Mouse (Mus musculus) spleen, adult 2 months (tissue): ENCODE results near the gene Atrip. TPM values are rescaled to one million over a fixed set of nuclear protein-coding genes. Genes with fewer than 3 reads are reported as not detected.

Source experiments
- DNase-seq, 2 experiments: peaks; one replicate each; pipeline versions ENCODE4 v3.0.0 to v3.0.0-alpha.2; 2012 to 2021; ENCODE audit warnings: low spot score in 2 of 2, low read depth in 1 of 2
- H3K27ac ChIP-seq: fragments of 200-500 bp; 2 replicates; pipeline ENCODE4 v1.5.1; 2012; ENCODE audit warnings: low read length, inconsistent platforms; ENCODE audit not compliant: insufficient read depth
- H3K27me3 ChIP-seq: fragments of 200-500 bp; 2 replicates; pipeline ENCODE4 v1.6.1; 2012; ENCODE audit warnings: mild to moderate bottlenecking, moderate library complexity, low read length, inconsistent platforms; ENCODE audit not compliant: control insufficient read depth, insufficient read depth
- H3K36me3 ChIP-seq: fragments of 200-500 bp; 2 replicates; pipeline ENCODE4 v1.6.1; 2012; ENCODE audit warnings: mild to moderate bottlenecking, low read length, inconsistent platforms; ENCODE audit not compliant: control insufficient read depth, insufficient read depth
- H3K4me1 ChIP-seq: fragments of 200-500 bp; 2 replicates; pipeline ENCODE4 v1.6.1; 2011; ENCODE audit warnings: inconsistent platforms; ENCODE audit not compliant: control insufficient read depth, insufficient read depth, insufficient read length
- H3K4me3 ChIP-seq: fragments of 200-500 bp; 2 replicates; pipeline ENCODE4 v1.5.1; 2011; ENCODE audit warnings: mild to moderate bottlenecking, inconsistent platforms; ENCODE audit not compliant: insufficient read depth, insufficient read length; ENCODE audit errors: extremely low read depth
- CTCF ChIP-seq: fragments of 200-500 bp; IDR thresholded peaks from 2 replicates; pipeline ENCODE4 v1.5.1; 2011; ENCODE audit warnings: mild to moderate bottlenecking, inconsistent platforms; ENCODE audit not compliant: insufficient read depth, insufficient read length, insufficient replicate concordance; ENCODE audit errors: extremely low read depth
- POLR2A ChIP-seq: fragments of 200-500 bp; IDR thresholded peaks from 2 replicates; pipeline ENCODE4 v1.6.1; 2011; ENCODE audit warnings: low read depth, low read length, inconsistent platforms
- WGBS: fragments of 180-500 bp; shearing (Covaris S2); methylation state at CpG from one replicate; pipeline ENCODE4 v1.1.7; 2018; 5-methylcytosine and 5-hydroxymethylcytosine counted together
- polyA plus RNA-seq: library from polyadenylated mRNA; depleted of rRNA; stranded (reverse); fragments of >200 nt; gene quantifications from 2 replicates; pipeline ENCODE4 v1.2.3, GENCODE M21; 2012

The Atrip gene
- polyA plus RNA-seq, 1 experiment: 16.2 TPM

DNA sequence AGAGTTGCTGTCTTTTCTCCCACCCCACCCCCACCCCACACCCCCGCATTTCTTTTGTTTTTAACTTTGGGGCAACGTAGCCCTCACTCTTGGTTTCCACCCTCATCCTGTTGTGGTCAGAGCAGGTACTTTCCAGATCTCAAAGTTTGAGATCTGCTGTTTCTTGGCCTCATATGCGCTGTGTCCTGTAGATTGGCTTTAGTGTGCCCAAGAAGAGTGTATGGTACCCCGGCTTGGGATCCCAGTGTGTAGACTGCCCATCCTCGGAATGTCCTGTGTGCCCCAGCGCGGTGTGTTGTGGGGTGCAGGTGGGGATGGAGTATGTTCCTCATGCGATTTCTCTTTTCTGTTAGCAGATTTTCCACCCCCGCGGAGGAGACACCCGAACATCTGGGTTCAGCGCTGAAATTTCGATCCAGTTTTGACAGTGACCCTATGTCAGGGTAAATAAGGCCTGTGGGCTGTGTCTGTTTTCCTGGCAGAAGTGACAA is 22.9 kb downstream of the Atrip start:
- Histone ChIP-seq H3K27ac (peak overlapping the region; percentile 99), H3K36me3 (peaks cover 21% of the 10 kb centered on the region), H3K4me1 (peaks cover 18% of the 10 kb centered on the region; the same call in 1 of the 2 replicates), H3K27me3 (no peaks in the 10 kb centered on the region), H3K4me3 (peak overlapping the region; percentile 81)
- DNase-seq: peak; percentile 73 to 88
- 10% methylated on average over 13 of the region's 13 CpGs for WGBS
- TF ChIP-seq CTCF (no peak), POLR2A (peak; percentile 96)

DNA sequence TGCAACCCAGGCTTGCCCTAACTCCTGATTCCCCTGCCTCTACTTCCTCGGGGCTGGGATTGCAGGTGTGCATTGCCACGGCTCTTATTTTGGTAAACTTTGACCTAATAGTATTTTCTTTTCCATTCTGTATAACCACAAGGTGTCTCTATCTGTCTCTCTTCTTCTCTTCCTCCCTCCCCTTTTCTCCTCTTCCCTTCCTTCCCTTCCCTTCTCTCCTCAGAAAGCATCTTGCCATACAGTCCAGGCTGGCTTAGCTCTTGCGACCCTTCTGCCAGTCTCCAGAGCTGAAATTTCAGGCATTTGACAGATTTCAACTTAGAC is 23.3 kb downstream of the Atrip start:
- peak overlapping the region; percentile 64 for H3K4me3 ChIP-seq
- H3K27me3 ChIP-seq: no peaks in the 10 kb centered on the region
- peaks cover 15% of the 10 kb centered on the region; the same call in 1 of the 2 replicates for H3K4me1 ChIP-seq
- peak overlapping the region; percentile 99 for H3K27ac ChIP-seq
- DNase-seq: no peak
- 11% methylated on average over 3 of the region's 3 CpGs for WGBS
- peaks cover 17% of the 10 kb centered on the region for H3K36me3 ChIP-seq
- TF ChIP-seq CTCF: no peak
- no peak for TF ChIP-seq POLR2A

- Histone ChIP-seq H3K36me3 (peaks cover 15% of the 10 kb centered on the region), H3K27me3 (no peaks in the 10 kb centered on the region), H3K4me1 (peaks cover 12% of the 10 kb centered on the region; the same call in 1 of the 2 replicates), H3K4me3 (peak overlapping the region; percentile 64), H3K27ac (peak overlapping the region; percentile 99)
- 45% methylated on average over 9 of the region's 9 CpGs for WGBS
- DNase-seq: no peak
- TF ChIP-seq CTCF (no peak), POLR2A (no peak)
These were observed 23.8 kb downstream of the Atrip start for GRCm38 (mm10) chr9:109049996-109050673.

GRCm38 (mm10) chr9:109049316-109049715 is 24.6 kb downstream of the Atrip start:
- Histone ChIP-seq H3K27me3 (no peaks in the 10 kb centered on the region), H3K4me1 (peaks cover 12% of the 10 kb centered on the region; the same call in 1 of the 2 replicates), H3K27ac (peak overlapping the region; percentile 99), H3K4me3 (0 out of 2 replicates have a peak overlapping the region, but pooled peaks have one; percentile 50), H3K36me3 (peaks cover 13% of the 10 kb centered on the region)
- no peak for TF ChIP-seq POLR2A
- TF ChIP-seq CTCF: no peak
- WGBS: 70% methylated on average over 7 of the region's 7 CpGs
- DNase-seq: no peak

DNA sequence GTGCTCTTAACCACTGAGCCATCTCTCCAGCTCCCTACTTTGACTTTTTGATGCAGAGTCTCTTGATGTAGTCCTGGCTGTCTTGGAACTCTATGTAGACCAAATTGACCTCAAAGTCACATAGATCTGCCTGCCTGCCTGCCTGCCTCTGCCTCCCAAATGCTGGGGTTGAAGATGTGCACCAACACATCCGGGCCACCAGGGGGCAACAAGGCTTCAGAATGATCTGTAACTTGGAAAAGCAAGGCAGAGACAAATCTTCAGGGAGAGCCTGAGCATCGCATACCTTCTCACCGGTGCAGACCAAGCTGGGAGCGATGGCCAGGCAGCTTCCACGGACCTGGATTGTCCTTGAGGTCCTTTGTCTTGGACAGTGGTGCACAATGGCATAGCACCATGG is 27.6 kb downstream of the Atrip start:
- DNase-seq: peak in 1 of 2 experiments; percentile 82

GRCm38 (mm10) chr9:109041351-109041750 is 32.6 kb downstream of the Atrip start:
- Histone ChIP-seq H3K36me3 (peaks cover 1% of the 10 kb centered on the region; the same call in 1 of the 2 replicates), H3K4me1 (peaks cover 18% of the 10 kb centered on the region; the same call in 1 of the 2 replicates), H3K4me3 (no peak overlapping the region), H3K27me3 (no peaks in the 10 kb centered on the region), H3K27ac (no peak overlapping the region)
- WGBS: 85% methylated on average over 7 of the region's 7 CpGs
- TF ChIP-seq CTCF (no peak), POLR2A (no peak)
- DNase-seq: no peak

More for the DNA sequence above, 27.6 kb downstream of the Atrip start:
- TF ChIP-seq CTCF: peak; percentile 73; the same call in 1 of the 2 replicates
- TF ChIP-seq POLR2A: no peak
- WGBS: 40% methylated on average over 5 of the region's 5 CpGs
- Histone ChIP-seq H3K27me3 (no peaks in the 10 kb centered on the region), H3K4me3 (no peak overlapping the region), H3K27ac (no peak overlapping the region), H3K4me1 (peaks cover 12% of the 10 kb centered on the region; the same call in 1 of the 2 replicates), H3K36me3 (peaks cover 4% of the 10 kb centered on the region; the same call in 1 of the 2 replicates)

DNA sequence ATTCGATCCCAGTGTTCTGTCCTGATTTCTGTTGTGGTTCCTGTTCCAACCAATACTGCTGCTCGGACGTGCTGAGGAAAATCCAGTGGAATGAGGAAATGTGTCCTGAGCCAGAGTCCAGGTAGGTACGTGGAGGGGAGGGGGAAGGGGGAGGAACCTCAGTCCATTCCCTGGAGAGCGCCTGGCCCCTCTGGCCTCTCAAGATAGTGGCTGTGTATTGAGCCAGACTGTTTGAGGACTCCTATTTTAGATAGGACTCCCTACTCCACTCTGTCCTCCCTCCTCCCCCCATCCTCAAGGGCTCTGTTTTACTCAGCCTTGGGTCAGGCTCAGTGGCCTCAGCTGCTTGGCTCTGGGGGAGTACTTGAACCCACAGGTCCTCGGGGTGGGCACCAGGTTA is 33.0 kb downstream of the Atrip start:
- no peak for DNase-seq
- Histone ChIP-seq H3K36me3 (peaks cover 1% of the 10 kb centered on the region; the same call in 1 of the 2 replicates), H3K4me3 (no peak overlapping the region), H3K27me3 (no peaks in the 10 kb centered on the region), H3K4me1 (peaks cover 18% of the 10 kb centered on the region; the same call in 1 of the 2 replicates), H3K27ac (no peak overlapping the region)
- WGBS: 76% methylated on average over 6 of the region's 6 CpGs
- TF ChIP-seq POLR2A: no peak
- no peak for TF ChIP-seq CTCF
